Mouse (Mus musculus) neural tube, embryonic 15.5 days (tissue): ENCODE data around the gene Cog5. TPM values are rescaled to one million over a fixed set of nuclear protein-coding genes. Genes with fewer than 3 reads are reported as not detected.

Experiments used
- polyA plus RNA-seq: library from polyadenylated mRNA; unstranded; fragments of >200 nt; fragmentation: Nextera tagmentation; extraction: Ambion mirVana; gene quantifications from 2 replicates; pipeline ENCODE4 v1.2.1, GENCODE M21; 2015

Cog5 gene
- polyA plus RNA-seq, 1 experiment from 2014 or later: 28.6 TPM

Other genes with a start within 250 kb of the Cog5 start
- gene Cbll1, start 155.3 kb upstream of the Cog5 start, polyA plus RNA-seq: 13.2 and 16.5 TPM in 2 replicates
- gene Slc26a4, start 94.9 kb upstream of the Cog5 start, polyA plus RNA-seq: 0.08 TPM in 1 of 2 replicates, not detected in the other
- 31.4 and 35.9 TPM in 2 replicates for gene Bcap29, start 20.2 kb upstream of the Cog5 start, polyA plus RNA-seq
- 6.8 and 10.3 TPM in 2 replicates for gene Dus4l, start within 50 bp of the Cog5 start, polyA plus RNA-seq
- gene Gpr22, start 59.1 kb downstream of the Cog5 start, polyA plus RNA-seq: 19.6 and 22.4 TPM in 2 replicates